Mouse (Mus musculus): ENCODE results near the gene Sh3bgrl. TPM values are rescaled to one million over a fixed set of nuclear protein-coding genes. Genes with fewer than 3 reads are reported as not detected.
"Not testable (repeated sequence)": the region's sequence is repeated elsewhere in the genome, so short reads cannot be mapped to it uniquely, and the experiment has no call there.

The Sh3bgrl gene
- 89.2 and 93.5 TPM in 2 replicates for polyA plus RNA-seq (2014; fragmentation: Nextera tagmentation; extraction: Ambion mirVana)

DNA sequence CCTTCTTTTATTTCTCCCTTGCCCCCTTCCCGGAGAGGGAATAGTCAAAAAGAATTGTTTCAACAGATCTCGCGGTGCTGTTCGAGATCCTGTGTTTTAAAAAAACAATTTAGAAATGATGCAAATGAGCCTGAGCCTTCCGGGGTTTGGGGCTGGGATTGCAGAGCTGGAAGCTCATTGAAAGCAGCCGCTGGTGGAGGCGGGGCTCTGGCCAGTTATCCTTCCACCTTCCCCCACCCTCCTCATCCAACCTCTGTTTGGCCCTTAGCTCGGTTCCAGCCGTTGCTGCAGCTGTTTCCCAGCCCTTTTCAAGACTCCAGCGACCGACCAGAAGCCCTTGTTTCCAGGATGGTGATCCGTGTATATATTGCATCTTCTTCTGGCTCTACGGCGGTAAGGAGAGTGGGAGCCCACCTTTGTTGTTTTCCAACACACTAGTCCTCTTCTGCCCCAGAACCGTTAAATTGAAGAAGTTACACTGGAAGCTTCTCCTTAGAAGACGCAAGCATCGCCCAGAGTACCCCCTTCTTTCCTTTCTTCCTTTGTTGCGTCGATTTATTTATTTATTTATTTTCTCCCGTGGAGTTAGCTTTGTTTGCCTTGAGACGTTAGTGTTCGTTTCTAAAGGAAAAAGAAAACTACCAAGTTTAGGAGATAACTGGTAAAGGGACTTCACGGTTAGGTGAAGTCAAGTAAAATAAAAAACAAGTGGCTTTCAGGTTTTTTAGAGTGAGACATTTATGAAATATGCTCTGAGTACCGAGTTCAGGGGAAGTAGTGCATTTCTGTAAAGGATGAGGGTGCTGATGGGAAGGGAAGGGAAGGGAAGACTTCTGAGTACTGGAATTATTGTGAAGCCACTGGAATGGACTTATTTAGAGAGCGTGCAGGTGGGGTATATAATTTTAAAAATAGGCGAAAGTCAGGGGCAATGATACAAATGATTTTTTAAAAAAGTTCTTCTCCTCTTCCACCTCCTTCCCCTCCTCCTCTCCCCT, at the start of gene Sh3bgrl:
Gene Sh3bgrl (plus strand): TSS at position 121 of the 998 bp plus-strand sequence.
- H3K27me3 ChIP-seq (replicated peaks; ENCODE audit: control insufficient read depth, insufficient read depth, low read length): no peaks in the 10 kb centered on the region
- peak within 1 kb of the TSS; percentile 53 for H3K4me3 ChIP-seq (ENCODE audit: low read depth, low read length)
- H3K4me1 ChIP-seq (replicated peaks; ENCODE audit: control insufficient read depth, insufficient read depth, low read length): no peaks in the 10 kb centered on the region; the same call in 1 of the 2 replicates
- peak within 1 kb of the TSS; percentile 55 for H3K9ac ChIP-seq (ENCODE audit: low read depth, low read length)
- peak within 1 kb of the TSS; percentile 61 for H3K4me2 ChIP-seq
- H3K27ac ChIP-seq (ENCODE audit: low read depth, low read length): peak within 1 kb of the TSS; percentile 62; the same call in 1 of the 2 replicates
- ATAC-seq (replicated peaks; ENCODE audit: low FRiP score) (peak; percentile 98), DNase-seq (ENCODE audit: low spot score) (peak; percentile 63)
- H3K36me3 ChIP-seq (ENCODE audit: control insufficient read depth, insufficient read depth, low read length): no peaks in the 10 kb centered on the region
- WGBS: 8% methylated on average over 26 of the region's 26 CpGs
- H3K9me3 ChIP-seq (ENCODE audit: control insufficient read depth, low read length): no peaks in the 10 kb centered on the region

DNA sequence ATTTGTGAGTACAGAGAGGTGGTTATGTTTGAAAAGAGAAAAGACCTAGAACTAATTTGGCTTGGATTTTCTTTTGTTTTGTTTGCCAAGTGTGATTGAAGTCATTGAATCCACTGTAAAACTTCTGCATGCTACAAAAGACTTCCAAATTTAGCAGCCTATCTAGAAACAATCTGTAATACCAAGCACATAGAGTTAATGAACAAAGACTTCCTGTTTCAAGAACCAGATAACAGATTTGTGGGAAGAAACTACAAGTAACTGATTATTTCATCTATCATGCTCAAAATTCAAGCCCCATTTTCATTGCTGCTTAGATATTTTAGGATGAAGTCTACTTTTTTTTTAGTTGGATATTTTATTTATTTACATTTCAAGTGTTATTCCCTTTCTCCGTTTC, 47.4 kb upstream of the Sh3bgrl start:
- Histone ChIP-seq H3K27ac (ENCODE audit: low read depth, low read length) (no peak overlapping the region), H3K4me3 (ENCODE audit: low read depth, low read length) (no peak overlapping the region), H3K4me1 (replicated peaks; ENCODE audit: control insufficient read depth, insufficient read depth, low read length) (no peaks in the 10 kb centered on the region), H3K9me3 (ENCODE audit: control insufficient read depth, low read length) (no peaks in the 10 kb centered on the region), H3K9ac (ENCODE audit: low read depth, low read length) (no peak overlapping the region), H3K27me3 (replicated peaks; ENCODE audit: control insufficient read depth, insufficient read depth, low read length) (no peaks in the 10 kb centered on the region), H3K4me2 (no peak overlapping the region), H3K36me3 (ENCODE audit: control insufficient read depth, insufficient read depth, low read length) (no peaks in the 10 kb centered on the region)
- ATAC-seq (replicated peaks; ENCODE audit: low FRiP score) (no peak), DNase-seq (ENCODE audit: low spot score) (no peak)
- WGBS: 59% methylated on average over 1 of the region's 1 CpGs

DNA sequence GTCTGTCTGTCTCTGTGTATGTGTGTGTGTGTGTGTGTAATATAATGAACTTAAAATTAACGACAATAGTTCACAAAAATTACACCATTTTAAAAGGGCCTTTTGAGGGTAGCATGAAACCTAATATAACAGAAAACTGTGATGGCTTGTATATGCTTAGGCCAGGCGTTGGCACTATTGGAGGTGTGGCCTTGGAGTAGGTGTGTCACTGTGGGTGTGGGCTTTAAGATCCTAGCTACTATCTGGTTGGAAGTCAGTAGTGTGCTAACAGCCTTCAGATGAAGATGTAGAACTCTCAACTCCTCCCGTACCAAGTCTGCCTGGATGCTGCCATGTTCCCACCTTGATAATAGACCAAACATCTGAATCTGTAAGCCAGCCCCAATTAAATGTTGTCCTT, 23.4 kb upstream of the Sh3bgrl start:
- no peak overlapping the region for H3K27ac ChIP-seq (ENCODE audit: low read depth, low read length)
- H3K4me2 ChIP-seq: no peak overlapping the region
- H3K27me3 ChIP-seq (replicated peaks; ENCODE audit: control insufficient read depth, insufficient read depth, low read length): no peaks in the 10 kb centered on the region
- no peaks in the 10 kb centered on the region for H3K9me3 ChIP-seq (ENCODE audit: control insufficient read depth, low read length)
- DNase-seq (ENCODE audit: low spot score) (no peak), ATAC-seq (replicated peaks; ENCODE audit: low FRiP score) (no peak)
- no peak overlapping the region for H3K4me3 ChIP-seq (ENCODE audit: low read depth, low read length)
- H3K36me3 ChIP-seq (ENCODE audit: control insufficient read depth, insufficient read depth, low read length): no peaks in the 10 kb centered on the region
- H3K4me1 ChIP-seq (replicated peaks; ENCODE audit: control insufficient read depth, insufficient read depth, low read length): no peaks in the 10 kb centered on the region
- 72% methylated on average over 3 of the region's 3 CpGs for WGBS
- H3K9ac ChIP-seq (ENCODE audit: low read depth, low read length): no peak overlapping the region

DNA sequence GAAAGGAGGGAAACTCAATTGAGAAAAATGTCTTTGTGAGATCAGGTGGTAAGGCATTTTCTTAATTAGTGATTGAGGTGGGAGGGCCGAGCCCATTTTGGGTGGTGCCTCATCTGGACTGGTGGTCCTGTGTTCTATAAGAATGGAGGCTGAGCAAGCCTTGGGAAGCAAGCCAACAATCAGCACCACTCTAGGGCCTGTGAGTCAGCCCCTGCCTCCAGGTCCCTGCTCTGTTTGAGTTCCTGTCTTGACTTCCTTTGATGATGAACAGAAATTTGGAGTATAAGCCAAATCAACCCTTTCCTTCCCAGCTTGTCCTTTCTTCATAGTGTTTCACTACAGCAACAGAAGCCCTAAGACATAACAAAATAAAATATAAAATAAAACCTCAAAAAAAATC, 19.4 kb upstream of the Sh3bgrl start:
- Histone ChIP-seq H3K9ac (ENCODE audit: low read depth, low read length) (no peak overlapping the region), H3K27me3 (replicated peaks; ENCODE audit: control insufficient read depth, insufficient read depth, low read length) (no peaks in the 10 kb centered on the region), H3K4me2 (no peak overlapping the region), H3K4me3 (ENCODE audit: low read depth, low read length) (no peak overlapping the region), H3K4me1 (replicated peaks; ENCODE audit: control insufficient read depth, insufficient read depth, low read length) (no peaks in the 10 kb centered on the region), H3K36me3 (ENCODE audit: control insufficient read depth, insufficient read depth, low read length) (no peaks in the 10 kb centered on the region), H3K27ac (ENCODE audit: low read depth, low read length) (no peak overlapping the region), H3K9me3 (ENCODE audit: control insufficient read depth, low read length) (no peaks in the 10 kb centered on the region)
- DNase-seq (ENCODE audit: low spot score): no peak
- ATAC-seq (replicated peaks; ENCODE audit: low FRiP score): no peak
- 67% methylated on average over 1 of the region's 1 CpGs for WGBS

DNA sequence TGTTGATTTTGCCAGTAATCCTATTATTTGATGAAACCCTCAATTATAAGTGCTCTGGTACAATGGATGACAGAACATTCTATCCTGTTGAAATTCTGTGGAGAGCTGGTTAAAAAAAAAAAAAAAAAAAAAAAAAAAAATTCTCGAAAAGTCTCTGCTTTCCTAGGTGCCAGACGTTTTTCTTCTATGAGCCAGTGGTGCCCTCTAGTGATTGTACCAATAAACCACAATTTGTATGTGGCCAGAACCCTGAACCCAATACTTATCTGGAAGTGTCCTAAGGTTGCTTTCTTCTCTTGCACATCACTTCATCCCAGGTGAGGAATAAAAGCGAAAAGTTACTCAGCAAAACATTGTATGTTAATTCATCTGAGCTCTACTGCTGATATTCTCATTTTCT, 18.8 kb upstream of the Sh3bgrl start:
- Histone ChIP-seq H3K9ac (ENCODE audit: low read depth, low read length) (no peak overlapping the region), H3K4me1 (replicated peaks; ENCODE audit: control insufficient read depth, insufficient read depth, low read length) (no peaks in the 10 kb centered on the region), H3K9me3 (ENCODE audit: control insufficient read depth, low read length) (no peaks in the 10 kb centered on the region), H3K4me2 (no peak overlapping the region), H3K36me3 (ENCODE audit: control insufficient read depth, insufficient read depth, low read length) (no peaks in the 10 kb centered on the region), H3K27ac (ENCODE audit: low read depth, low read length) (no peak overlapping the region), H3K4me3 (ENCODE audit: low read depth, low read length) (no peak overlapping the region), H3K27me3 (replicated peaks; ENCODE audit: control insufficient read depth, insufficient read depth, low read length) (no peaks in the 10 kb centered on the region)
- no peak for ATAC-seq (replicated peaks; ENCODE audit: low FRiP score)
- DNase-seq (ENCODE audit: low spot score): no peak
- WGBS: 14% methylated on average over 3 of the region's 3 CpGs

DNA sequence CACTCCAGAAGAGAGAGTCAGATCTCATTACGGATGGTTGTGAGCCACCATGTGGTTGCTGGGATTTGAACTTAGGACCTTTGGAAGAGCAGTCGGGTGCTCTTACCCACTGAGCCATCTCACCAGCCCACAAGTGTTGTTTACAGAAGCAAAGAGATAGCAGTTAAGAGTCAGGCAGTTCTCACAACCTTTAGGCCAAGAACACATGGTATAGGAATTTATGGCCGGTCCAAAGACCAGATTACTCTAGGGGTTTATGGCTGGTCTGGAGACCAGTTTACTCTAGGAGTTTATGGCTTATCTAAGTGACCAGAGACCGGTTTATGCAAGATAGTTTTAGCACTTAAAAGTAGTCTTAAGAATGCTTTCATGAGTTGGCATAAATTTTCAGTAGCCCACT, 15.8 kb upstream of the Sh3bgrl start:
- not testable (repeated sequence) for DNase-seq (ENCODE audit: low spot score)

DNA sequence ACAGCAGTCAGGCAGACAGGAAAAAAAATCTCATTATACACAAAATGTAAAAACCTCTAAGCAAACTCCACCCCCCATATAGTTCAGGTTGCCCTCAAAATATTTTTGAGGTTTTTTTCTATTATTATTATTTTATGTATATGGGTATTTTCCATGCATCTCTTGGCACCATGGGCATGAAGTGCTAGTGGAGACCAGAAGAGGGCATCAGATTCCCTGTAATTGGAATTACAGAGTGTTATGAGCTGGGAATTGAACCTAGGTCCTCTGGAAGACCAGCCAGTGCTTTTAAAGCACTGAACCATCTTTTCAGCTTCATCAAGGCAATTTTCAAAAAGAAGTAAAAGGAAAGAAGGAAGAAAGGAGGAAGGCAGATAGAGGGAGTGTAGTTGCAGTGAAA, 8.1 kb upstream of the Sh3bgrl start:
- H3K4me1 ChIP-seq (replicated peaks; ENCODE audit: control insufficient read depth, insufficient read depth, low read length): no peaks in the 10 kb centered on the region
- no peaks in the 10 kb centered on the region for H3K27me3 ChIP-seq (replicated peaks; ENCODE audit: control insufficient read depth, insufficient read depth, low read length)
- H3K36me3 ChIP-seq (ENCODE audit: control insufficient read depth, insufficient read depth, low read length): no peaks in the 10 kb centered on the region
- H3K4me3 ChIP-seq (ENCODE audit: low read depth, low read length): no peak overlapping the region
- H3K4me2 ChIP-seq: no peak overlapping the region
- no peak overlapping the region for H3K27ac ChIP-seq (ENCODE audit: low read depth, low read length)
- DNase-seq (ENCODE audit: low spot score): no peak
- no peak for ATAC-seq (replicated peaks; ENCODE audit: low FRiP score)
- no peak overlapping the region for H3K9ac ChIP-seq (ENCODE audit: low read depth, low read length)
- H3K9me3 ChIP-seq (ENCODE audit: control insufficient read depth, low read length): no peaks in the 10 kb centered on the region

More for the DNA sequence above, 15.8 kb upstream of the Sh3bgrl start:
- WGBS: 63% methylated on average over 4 of the region's 4 CpGs
- H3K4me2 ChIP-seq; H3K4me1 ChIP-seq (replicated peaks; ENCODE audit: control insufficient read depth, insufficient read depth, low read length); H3K27me3 ChIP-seq (replicated peaks; ENCODE audit: control insufficient read depth, insufficient read depth, low read length); H3K9ac ChIP-seq (ENCODE audit: low read depth, low read length); H3K9me3 ChIP-seq (ENCODE audit: control insufficient read depth, low read length); H3K27ac ChIP-seq (ENCODE audit: low read depth, low read length); ATAC-seq (replicated peaks; ENCODE audit: low FRiP score); H3K4me3 ChIP-seq (ENCODE audit: low read depth, low read length); H3K36me3 ChIP-seq (ENCODE audit: control insufficient read depth, insufficient read depth, low read length): not testable (repeated sequence)

DNA sequence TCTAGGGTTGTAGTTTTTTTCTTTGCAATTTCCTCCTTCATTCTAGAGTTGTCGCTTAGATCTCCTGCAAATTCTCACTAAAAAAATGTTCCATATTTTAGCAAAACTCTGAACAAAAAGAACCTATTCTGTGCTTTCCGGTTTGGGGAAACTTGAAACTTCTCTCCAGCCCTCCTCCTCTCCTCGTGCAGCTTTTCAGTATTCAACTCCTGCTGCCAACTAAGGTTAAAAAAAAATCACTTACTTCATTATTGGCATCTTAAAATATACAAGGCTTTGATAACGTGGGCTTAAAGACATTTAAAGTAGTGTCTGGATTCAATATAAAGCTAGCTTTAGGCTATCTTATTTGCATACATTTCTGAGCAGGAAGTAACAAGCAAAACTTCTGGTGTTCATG, 365 bp upstream of the Sh3bgrl start:
- Histone ChIP-seq H3K27ac (ENCODE audit: low read depth, low read length) (no peak overlapping the region), H3K9me3 (ENCODE audit: control insufficient read depth, low read length) (no peaks in the 10 kb centered on the region), H3K27me3 (replicated peaks; ENCODE audit: control insufficient read depth, insufficient read depth, low read length) (no peaks in the 10 kb centered on the region), H3K9ac (ENCODE audit: low read depth, low read length) (peak overlapping the region; percentile 55; the same call in 1 of the 2 replicates), H3K4me3 (ENCODE audit: low read depth, low read length) (peak overlapping the region; percentile 53), H3K36me3 (ENCODE audit: control insufficient read depth, insufficient read depth, low read length) (no peaks in the 10 kb centered on the region), H3K4me2 (peak overlapping the region; percentile 50), H3K4me1 (replicated peaks; ENCODE audit: control insufficient read depth, insufficient read depth, low read length) (no peaks in the 10 kb centered on the region; the same call in 1 of the 2 replicates)
- DNase-seq (ENCODE audit: low spot score) (no peak), ATAC-seq (replicated peaks; ENCODE audit: low FRiP score) (no peak; the same call in 1 of the 2 replicates)
- WGBS: 14% methylated on average over 4 of the region's 4 CpGs

DNA sequence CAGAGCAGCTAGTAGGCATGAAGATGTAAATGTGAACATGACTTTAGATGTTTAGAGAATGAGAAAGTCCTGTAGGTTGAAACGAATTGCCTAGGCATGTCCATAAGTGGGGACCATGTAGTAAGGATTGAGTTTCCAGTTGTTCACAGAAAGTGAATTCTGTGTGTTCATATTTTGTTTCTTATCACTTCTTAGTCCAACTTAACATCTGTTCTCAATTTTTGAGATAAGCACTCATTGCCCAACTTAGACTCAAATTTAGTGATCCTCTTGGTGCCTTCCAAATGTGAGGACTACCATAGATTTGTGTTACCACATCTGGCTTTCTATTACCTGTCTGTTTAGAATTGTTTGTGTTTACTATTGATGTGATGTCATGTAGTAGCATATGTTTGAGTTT, 3.3 kb downstream of the Sh3bgrl start:
- 95% methylated on average over 1 of the region's 1 CpGs for WGBS
- H3K27ac ChIP-seq (ENCODE audit: low read depth, low read length): no peak overlapping the region
- H3K4me2 ChIP-seq: peak overlapping the region; percentile 39
- DNase-seq (ENCODE audit: low spot score) (no peak), ATAC-seq (replicated peaks; ENCODE audit: low FRiP score) (peak; percentile 31)
- H3K4me1 ChIP-seq (replicated peaks; ENCODE audit: control insufficient read depth, insufficient read depth, low read length): no peaks in the 10 kb centered on the region; the same call in 1 of the 2 replicates
- H3K9me3 ChIP-seq (ENCODE audit: control insufficient read depth, low read length): no peaks in the 10 kb centered on the region
- no peak overlapping the region for H3K4me3 ChIP-seq (ENCODE audit: low read depth, low read length)
- no peaks in the 10 kb centered on the region for H3K36me3 ChIP-seq (ENCODE audit: control insufficient read depth, insufficient read depth, low read length)
- H3K27me3 ChIP-seq (replicated peaks; ENCODE audit: control insufficient read depth, insufficient read depth, low read length): no peaks in the 10 kb centered on the region
- H3K9ac ChIP-seq (ENCODE audit: low read depth, low read length): no peak overlapping the region

All from liver, embryonic 11.5 days (tissue).